Mouse (Mus musculus) lung, postnatal 10 days (tissue): ENCODE data around the gene Dph1.

Experiments
- DNase-seq: peaks from one replicate; pipeline ENCODE4 v3.0.0; 2021

Gene Dph1

DNA sequence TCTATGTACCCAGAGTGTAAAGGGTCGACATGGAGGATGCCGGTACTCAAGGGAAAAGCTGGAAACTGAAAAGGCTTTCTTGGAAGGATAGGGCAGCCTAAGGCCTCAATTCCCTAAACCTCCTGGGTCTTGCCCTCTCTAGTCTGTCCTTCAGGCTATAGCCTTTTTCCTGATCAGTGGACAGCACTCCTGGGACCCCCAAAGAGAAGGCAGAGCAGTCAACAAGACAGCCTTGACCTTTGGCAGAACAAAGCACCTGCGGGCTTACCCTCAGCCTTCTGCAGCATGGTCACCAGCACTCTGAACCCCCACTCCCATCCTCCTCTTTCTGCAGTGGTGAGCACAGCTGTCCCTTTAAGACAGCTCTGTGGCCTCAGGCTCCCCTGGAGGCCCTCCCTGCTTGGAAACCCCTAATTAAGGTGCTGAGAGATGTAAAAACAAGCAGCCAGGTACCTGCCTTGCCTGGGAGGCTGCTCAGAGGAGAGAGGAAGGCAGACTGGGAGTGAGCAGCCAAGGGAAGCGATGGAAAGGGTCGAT, at the start of gene Dph1:
Dph1 (minus strand) TSS at position 337 of the 537 bp plus-strand sequence.
- DNase-seq: no peak

DNA sequence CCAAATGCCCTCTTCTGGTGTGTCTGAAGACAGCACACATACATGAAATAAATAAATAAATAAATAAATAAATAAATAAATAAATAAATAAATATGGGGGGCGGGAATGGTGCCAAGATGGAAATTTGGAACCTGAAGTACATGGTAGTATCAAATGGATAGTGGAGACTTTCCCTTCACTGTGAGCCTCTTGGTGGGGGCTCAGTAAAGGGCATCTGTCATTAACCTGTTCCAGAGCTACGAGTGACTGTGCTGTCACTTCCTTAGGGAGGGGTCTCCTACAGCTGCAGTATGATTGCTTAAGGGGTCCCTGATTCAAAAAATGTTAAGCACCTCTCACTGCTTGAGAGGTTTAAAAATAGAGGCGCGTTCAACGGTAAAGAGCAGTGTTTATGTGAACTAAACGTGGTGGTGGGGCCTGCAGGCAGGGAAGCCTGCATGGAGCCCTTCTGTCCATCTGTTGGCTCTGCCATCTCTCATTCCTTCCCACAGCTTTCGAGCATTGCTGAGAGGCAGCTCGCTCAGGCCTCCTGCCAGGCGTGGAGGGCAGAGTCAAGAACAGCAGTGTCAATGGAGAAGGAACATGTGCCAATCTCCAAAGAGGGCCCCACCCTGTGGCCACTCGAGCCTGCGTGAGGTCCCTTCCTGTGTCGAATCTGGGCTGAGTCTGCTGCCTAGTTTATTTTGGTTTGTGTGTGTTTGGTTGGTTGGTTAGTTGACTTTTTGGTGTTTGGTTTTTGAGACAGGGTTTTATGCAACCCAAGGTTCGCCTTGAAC, 49.3 kb upstream of the Dph1 start:
- DNase-seq: peak; percentile 77

DNA sequence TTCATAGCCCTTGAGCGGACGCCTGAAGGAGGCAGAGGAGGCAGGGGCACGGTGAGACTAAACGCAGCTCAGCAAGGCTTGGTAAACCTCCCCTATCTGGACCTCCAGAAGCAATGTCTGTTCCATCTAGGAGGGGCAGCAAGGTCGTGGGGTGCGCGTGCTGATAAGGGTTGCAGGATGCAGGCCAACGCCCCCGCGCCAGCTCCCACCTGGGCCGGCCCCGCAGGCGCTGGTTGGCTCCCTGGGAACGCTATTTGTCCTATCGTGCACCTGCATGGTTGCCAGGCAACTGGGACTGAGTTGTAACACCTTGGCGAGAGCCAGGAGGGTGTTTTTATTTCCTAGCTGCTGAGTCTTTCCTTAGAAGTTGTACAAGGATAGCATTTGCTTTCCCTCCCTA, 43.7 kb upstream of the Dph1 start:
- peak; percentile 32 for DNase-seq

DNA sequence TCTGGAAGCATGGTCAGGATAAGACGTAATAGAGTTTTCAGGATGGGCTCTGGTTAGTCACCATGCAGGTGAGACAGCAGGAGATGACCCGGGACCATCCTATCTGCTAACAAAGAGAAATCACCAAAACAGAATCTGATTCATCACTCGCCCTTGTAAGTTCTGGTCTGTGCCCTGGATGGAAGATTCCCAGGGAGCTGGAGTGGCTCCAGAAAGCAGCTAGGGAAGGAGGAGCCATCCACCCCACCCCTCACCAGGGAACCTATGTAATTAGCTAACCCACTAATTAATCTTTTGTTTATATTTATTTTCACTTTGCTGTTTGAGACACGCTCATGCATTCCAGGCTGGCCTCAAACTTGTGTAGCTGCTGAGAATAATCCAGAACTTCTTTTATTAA, 41.4 kb upstream of the Dph1 start:
- no peak for DNase-seq

DNA sequence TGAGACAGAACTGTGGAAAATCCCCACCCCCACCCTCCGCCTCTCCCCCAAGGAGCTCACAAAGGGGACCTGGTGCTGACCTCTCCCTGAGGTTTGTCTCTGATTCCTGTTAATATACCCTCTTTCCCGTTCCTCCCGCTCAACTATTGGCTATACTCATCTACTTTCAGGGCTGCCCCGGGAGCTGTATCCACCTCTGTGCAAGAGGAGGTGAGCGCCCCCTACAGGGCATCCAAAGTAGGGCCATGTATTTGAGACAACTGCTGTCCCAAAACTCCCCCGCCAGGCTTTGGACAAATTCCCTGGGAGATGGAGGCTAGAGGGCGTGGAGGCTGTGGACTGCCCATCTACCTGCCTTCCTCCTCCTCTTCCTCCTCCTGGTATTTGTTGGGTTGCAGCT, 40.7 kb upstream of the Dph1 start:
- peak; percentile 82 for DNase-seq

DNA sequence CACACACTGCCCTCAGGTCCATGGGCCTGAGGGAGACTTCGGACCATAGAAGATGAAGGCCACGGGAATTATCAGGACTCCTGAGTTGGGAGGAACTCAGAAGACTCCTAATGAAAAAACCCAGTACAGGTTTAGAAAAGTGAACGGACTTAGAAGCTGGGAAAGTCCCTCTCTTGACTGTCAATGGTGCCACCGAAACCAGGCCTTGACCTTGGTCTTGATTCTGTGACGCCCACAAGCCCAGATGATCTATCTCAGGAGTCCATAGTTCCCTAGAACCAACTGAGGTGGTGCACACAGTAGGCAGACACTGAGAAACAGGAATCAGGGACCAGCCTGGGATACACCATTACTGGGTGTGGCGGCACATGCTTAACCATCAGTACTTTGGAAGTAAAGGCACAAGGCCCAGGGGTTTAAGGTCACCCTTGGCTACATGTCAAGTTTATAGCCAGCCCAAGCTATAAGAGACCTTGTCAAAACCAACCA, 39.3 kb upstream of the Dph1 start:
- no peak for DNase-seq

DNA sequence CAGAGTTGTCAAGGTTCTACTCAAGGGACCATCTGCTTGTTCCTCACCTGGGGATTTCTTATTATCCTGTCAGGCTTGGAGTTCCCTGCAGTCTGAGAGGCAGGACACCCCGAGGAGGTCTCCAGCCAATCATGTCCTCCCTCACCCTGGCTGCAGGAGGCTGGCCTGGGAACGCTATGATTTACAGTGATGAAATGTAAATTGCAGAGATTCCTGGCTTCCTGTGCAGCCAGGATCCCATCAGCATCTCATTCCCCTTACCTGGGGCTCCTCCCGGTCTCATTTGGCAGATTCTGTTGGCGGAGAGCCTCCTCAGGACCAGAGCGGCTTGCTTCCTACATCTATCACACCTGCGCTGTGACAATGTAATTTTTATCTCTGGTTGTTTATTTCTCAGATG, 38.2 kb upstream of the Dph1 start:
- DNase-seq: no peak

DNA sequence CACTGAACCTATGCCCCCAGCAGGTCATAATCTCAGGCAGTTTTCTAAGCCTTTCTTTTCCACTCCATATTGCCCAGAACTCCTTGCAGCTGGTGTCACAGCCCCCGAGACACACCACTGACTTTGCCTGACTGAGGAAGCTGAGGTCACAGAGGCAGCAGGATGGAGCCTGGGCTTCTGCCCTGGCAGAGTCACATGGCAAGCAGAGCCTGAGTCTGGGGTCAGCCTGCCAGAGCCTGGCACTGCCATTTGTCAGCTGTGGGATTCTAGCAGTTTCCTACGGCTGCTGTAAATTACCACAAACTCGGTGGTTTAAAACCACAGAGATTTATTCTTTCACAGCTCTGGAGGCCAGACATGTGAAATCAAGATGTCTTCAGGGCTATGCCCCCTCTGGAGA, 36.6 kb upstream of the Dph1 start:
- DNase-seq: no peak

DNA sequence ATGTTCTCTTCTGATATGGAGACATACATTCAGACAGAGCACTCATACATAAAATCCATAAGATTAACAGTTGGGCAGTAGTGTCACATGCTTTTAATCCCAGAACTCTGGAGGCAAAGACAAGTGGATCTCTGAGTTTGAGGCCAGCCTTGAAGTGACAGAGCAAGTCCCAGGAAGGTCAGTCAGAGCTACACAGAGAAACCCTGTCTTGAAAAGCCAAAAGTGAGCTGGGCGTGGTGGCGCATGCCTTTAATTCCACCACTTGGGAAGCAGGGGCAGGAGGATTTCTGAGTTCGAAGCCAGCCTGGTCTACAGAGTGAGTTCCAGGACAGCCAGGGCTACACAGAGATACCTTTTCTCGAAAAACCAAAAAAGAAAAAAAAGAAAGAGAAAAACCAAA, 33.8 kb upstream of the Dph1 start:
- DNase-seq: no peak

DNA sequence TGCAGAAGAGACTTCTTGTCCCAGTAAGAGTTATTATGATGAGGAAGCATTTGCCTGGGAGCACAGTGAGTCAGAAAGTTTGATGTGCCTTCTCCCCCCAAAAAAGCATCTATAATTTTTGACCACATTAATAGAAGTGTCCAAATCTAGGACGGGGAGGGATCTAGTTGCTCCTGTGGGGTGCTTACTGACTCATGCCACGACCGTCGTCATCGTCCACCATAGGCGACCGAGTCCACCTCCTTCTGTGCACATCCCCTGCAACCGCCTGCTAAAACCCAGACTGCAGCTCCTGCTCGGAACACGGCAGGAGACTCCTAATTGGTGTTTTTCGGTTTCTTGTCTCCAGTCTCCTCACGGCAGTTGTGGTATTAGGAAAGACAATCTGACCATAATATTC, 33.0 kb upstream of the Dph1 start:
- no peak for DNase-seq

DNA sequence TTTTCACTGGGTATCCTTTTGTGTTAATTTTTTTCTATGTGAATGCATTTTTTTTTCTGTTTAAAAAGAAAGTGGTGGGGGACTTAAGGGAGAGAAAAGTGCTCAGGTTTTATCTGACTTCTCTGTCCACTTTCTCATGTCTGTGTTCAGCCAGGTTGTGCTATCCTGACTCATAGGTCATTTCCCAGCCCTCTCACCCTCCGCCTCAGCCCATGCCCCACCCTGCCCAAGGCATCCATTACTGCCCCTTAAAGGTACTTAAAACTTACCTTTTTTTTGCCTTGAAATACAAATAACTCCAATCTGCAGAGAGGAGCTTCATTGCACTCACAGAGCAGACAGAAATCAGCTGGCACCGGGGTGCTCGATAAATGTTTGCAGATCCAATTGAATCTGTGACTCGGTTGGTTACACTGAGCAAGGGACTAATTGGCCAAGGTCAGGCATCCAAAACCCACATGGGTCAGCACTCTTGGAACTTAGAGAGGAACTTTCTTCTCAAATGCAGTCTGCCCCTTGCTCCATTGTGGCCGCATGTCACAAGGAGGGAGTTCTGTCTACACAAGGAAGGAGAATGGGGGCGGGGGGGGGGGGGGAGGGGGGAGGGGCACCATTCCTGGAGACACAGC, 29.6 kb upstream of the Dph1 start:
- no peak for DNase-seq

DNA sequence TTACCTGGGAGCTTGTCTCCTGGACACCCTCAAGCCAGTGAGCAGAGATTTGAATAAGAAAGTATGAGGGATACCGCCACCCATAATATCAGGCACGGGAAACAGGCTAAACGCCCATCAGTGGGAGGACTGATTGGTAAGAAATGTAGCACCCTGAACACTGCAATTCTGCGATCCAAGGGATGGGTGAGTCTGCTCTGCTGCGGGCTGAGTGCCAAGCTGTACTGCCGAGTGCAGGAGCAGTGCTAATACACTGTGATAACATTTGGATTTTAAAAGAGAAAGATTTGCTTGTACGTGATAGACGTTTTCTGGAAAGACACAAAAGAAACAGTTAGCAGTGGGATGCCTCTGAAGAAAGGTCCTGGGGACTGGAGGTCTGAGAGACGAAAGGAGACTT, 29.1 kb upstream of the Dph1 start:
- peak; percentile 36 for DNase-seq

DNA sequence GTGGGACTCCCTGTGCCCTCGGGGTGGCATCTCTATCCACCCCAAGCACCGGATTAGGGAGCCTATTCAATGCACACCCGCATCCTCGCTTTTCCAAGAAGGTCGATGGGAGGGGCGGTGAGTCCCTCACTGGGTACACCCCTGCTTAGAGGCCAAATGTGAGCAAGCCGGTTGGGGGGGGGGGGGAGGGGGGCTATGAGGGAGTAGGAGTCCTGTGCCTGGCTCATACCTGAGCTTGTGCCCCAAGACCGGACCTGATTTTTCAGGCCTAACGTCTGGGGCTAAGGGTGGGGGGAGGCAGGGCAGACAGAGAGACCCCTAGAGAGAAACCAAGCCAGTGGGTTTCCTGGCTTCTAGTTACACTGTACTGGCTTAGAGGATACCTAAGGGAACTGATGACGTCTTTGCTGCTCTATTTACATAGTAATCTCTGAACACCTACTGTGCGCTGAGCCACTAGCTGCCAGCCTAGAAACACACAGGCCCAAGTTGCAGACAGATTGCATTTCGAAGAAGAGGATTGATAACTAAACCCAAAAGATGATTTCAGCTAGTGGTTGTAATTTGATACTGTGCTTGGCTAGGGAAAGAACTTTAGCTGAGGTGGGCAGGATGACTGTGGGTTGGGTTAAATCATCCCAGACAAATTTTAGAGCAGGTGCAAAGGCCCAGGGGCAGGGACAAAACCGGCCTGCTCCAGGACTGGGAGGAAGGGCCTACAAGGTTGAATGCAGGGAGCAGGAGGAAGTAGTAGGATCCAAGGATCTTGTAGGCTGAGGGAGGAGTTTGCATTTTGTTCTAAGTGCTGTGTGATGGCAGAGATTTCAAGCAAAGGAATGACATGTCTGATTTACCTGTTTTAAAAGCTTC, 23.3 kb upstream of the Dph1 start:
- no peak for DNase-seq

DNA sequence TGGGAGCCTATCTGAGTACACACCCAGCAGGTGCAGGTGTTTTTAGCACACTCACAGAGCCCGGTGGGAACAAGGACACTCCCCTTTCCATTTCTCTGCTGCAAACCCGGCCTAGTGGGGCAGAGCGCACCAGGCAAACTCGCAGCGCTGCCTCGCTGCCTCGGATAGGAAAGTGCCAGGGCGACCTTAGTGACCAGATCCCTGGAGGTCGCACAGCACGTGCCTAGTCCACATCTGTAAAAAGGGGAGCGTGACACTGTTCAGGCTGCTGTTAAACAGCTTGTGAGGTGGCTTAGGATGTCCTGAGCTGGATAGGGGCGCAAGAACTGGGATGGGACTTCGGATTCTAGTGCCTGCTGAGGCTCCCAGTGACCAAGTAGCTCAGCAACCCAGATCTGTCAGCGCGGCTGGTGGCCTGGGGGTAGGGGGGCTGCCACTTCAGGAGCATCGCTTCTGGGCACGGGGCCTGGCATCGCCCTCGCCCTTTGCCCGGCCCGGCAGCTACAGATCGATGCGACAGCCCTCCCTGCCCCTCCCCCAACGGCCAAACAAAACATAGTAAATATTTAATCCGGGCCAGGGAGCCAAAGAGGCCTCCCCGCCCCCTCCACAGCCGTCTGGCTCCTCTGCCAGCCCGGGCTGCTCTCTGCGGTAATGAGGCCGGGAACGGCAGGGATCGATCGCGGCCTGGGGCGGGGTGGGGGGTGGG, 22.5 kb upstream of the Dph1 start:
- DNase-seq: peak; percentile 84

DNA sequence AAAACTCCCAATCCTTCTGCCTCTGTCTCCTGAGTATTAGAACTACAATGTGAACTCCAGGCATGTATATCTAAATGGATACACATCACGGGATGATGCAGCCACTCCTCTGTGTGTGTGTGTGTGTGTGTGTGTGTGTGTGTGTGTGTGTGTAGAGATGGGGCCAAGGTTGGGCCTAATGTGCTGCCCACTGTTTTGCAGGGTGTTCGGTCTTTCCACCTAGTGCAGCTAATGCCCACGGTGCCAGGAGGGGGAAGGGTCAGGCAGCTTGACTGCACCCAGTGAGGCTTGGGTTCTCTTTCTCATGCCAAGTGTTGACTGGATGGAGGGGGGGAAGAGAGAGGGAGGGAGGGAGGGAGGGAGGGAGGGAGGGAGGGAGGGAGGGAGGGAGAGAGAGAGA, 21.8 kb upstream of the Dph1 start:
- DNase-seq: no peak

DNA sequence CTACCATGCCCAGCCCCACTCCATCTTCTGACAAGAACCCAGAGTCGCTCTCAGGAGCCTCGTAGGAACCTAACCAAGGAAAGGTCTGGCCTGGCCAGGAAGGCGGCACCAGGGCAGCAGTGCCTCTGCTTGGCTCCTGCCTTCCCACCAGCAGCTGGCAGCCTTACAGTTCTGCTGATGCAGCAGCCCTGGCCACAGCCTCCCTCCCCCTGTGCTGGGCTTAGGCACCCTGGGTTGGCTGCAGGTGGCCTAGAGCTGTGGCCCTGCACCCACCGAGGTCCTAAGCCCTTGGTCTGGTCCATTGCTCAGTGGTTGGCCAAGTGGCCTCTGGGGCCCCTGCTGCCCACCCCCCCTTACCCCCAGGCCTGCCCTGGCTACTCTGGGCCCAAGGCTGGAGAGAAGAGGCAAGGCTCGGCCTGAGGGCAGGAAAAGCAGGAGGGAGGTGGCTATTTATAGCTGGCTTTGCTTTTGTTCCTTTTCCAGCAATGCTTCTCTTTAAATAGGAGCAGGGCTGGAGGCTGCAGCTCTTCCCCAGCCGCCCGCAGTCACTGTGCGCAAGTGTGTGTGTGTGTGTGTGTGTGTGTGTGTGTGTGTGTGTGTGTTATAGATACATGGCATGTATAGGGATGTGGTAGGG, 21.1 kb upstream of the Dph1 start:
- peak; percentile 38 for DNase-seq

DNA sequence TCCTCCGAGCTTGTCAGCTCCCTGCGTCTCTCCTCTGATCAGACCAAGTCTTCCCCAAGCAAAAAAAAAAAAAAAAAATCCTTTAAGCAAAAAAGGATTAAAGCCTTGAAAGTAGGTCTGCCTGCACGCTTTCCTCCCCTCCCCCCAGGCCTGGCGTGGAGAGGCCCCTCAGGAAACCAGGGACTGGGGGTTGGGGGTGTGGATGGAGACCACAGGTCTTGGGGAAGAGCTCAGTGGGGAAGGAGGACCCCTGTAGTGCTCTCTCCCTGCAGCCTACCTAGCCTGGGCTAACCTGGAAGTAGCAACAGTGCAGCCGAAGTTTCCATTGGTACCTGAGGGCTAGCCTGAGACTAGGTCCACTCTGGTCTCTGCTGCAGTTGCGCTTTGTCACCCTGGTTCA, 19.7 kb upstream of the Dph1 start:
- DNase-seq: no peak

DNA sequence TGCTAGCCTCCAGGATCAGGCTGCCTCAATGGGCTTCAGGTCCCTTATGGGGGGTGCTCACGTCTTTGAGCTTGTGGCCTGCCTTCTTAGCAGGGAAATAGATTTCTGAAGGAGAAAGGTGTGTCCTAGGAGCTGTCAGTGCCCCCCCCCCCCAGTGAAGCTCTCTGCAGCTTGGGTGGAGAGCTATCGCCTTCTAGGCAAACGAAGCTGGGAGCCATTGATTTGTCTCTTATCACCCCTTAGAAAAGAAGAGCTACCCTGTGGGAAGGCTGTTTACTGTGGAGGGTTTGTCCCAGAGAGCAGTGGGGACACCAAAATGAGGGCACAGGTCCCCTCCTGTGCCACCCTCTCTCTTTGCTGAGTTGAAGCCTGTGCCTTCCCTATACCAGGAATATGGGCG, 19.1 kb upstream of the Dph1 start:
- no peak for DNase-seq

DNA sequence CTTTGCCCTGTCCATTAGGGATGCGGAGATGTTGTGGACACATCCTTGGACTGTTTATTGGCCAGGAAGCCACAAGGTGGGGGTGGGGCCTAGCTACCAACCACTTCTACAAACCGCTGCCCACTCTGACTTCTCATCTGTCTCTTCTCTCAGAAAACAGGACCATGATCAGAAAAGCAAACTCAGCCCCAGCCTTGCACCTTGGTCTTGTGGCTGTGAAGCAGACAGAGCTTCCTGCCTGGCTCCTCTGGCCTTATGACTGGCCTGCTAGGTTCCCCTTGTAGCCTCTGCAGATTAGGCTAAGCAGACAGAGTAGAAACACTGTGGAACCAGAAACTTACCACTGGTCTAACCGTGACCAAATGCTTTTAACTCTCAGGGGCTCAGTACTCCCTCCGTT, 18.3 kb upstream of the Dph1 start:
- no peak for DNase-seq

DNA sequence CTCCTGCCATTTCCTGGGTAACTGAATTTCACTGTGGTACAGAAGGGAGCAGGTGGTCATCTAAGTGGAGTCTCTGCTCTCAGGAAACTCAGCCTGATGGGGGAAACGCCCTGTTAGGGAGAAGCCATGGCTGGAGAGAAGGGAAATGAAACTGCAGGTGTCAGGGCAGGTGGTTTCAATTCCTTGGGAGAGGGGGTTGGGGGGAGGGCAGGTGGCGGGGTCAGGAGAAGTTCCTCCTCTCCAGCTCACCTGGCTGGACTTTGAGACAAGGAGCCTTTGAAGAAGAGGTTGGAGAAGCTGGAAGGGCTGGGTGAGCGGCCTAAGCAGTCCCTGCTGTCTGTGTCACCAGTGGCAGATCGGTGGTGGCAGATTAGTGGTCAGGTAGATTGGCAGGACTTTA, 15.3 kb upstream of the Dph1 start:
- DNase-seq: no peak

DNA sequence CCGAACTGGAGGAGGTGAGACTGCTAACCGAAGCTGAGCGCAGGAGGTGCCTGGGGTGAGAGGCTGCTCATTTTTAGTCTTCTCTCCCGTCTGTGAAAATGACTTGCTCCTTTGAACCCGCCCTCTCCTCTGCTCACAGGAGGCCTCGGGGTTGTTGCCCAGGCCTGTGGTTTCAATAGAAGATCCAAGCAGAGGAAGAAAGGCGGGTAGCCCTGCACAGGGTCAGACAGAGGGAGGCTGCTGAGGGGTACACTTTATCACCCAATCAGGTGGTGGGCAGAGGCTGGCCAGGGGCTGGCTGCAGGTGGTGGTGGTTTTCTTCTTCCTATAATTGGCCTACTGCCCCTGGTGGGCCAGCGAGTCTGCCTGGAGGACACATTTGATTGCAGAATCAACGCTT, 13.4 kb upstream of the Dph1 start:
- DNase-seq: no peak

DNA sequence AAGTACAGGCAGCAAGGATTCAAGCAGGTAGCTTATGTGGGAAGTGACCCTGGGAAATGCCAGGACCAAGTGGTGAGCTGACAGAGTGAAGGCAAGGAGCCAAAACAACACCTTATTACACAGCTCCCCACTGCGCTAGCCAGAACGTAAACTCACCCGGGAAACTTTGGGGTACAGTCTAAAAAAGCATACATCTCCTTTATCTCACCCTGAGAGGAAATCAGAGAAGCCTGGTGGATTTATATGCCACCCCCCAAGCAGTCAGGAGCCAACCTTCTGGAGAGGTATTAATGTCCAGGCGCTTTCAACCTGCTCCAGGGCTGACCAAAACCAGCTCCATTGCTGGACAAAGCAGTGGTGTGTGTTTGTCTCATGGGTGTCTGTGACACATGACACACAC, 12.9 kb upstream of the Dph1 start:
- DNase-seq: no peak
